Mouse (Mus musculus) olfactory bulb, adult 2 months (tissue): Measurements from ENCODE around the gene Dleu7.

ENCODE experiments used
- CTCF ChIP-seq: fragments of 200-500 bp; IDR thresholded peaks from 2 replicates; pipeline ENCODE4 v1.5.1; 2012; ENCODE audit warnings: low read depth, mild to moderate bottlenecking, low read length, moderate library complexity; ENCODE audit not compliant: insufficient read depth
- POLR2A ChIP-seq: fragments of 200-500 bp; IDR thresholded peaks from 2 replicates; pipeline ENCODE4 v1.6.1; 2012; ENCODE audit warnings: mild to moderate bottlenecking, low read depth, low read length, moderate library complexity; ENCODE audit not compliant: insufficient read depth

DNA sequence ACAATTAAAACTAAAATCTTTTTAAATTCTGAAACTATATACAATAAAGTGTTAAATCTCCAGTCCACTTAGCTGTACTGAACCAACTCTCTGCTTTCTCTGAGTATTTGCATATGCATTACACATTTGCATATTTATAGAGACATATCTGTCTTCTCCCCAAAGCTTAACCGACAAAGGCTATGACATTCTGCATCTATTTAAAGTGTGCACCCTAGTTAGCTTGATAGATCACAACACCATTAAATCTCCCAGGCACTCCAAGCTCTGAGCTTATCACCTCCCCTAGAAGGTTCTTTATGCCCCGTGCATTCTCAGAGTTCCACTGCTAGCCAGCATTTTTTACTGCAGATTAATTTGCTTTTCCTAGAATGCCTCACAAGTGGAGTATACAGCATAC lies 16.2 kb upstream of the Dleu7 start:
- no peak for TF ChIP-seq CTCF
- TF ChIP-seq POLR2A = no peak
